ENCODE assay signal across 8 mouse cellular contexts in the genomic region with DNA sequence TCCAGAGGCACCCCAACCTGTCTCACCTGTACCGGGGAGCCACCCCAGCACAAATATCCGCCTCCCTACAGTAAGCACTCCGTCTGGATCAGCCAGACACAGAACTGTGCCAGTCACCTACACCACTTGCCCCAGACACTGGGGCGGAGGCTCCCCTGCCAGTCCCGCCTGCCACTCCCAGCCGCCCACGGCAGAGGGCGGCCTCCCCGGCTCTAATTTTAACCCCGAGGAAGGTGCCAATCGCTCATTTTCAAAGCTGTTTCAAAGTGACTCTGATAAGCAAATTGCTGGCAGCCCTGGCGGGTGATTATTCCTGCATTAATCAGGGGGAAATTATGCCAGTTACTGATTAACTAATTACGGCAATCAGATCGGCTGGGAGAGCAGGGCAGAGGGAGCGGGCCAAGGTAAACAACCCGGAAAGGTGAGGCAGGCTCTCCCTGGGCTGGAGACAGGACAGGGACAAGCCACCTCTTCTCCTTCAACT. TPM values are rescaled to one million over a fixed set of nuclear protein-coding genes. Genes with fewer than 3 reads are reported as not detected.
DNase-seq lines count a peak whose midpoint lies in the region; ATAC-seq lines count a peak whose summit lies in the region.

No protein-coding gene starts in this region.

- no peaks in the 10 kb centered on the region for H3K36me3 ChIP-seq in embryonic facial prominence, embryonic 15.5 days
- no peaks in the 10 kb centered on the region for H3K36me3 ChIP-seq in embryonic facial prominence, embryonic 10.5 days (replicated peaks)
- H3K36me3 ChIP-seq in heart, embryonic 14.5 days (ENCODE audit: control insufficient read depth, insufficient read depth, low read length), result no peaks in the 10 kb centered on the region
- H3K36me3 ChIP-seq in lung, embryonic 15.5 days, result no peaks in the 10 kb centered on the region

- no peak for DNase-seq in embryonic facial prominence, embryonic 10.5 days (ENCODE audit: low spot score)
- peak; percentile 28 for DNase-seq in CD4-positive helper T cell, adult 2 months (ENCODE audit: low read depth, low spot score)
- peak; percentile 19 for DNase-seq in cerebellum, adult 9-10 months
- peak; percentile 78 for DNase-seq in kidney, postnatal 14 days
- DNase-seq in urinary bladder, postnatal 25 days (ENCODE audit: low spot score), result peak; percentile 32

- no peak overlapping the region for H3K9ac ChIP-seq in embryonic facial prominence, embryonic 15.5 days
- H3K9ac ChIP-seq in heart, embryonic 14.5 days (ENCODE audit: low read length), result no peak overlapping the region; the same call in 1 of the 2 replicates
- H3K9ac ChIP-seq in lung, embryonic 15.5 days, result no peak overlapping the region

- H3K4me1 ChIP-seq in embryonic facial prominence, embryonic 15.5 days, result no peaks in the 10 kb centered on the region
- H3K4me1 ChIP-seq in embryonic facial prominence, embryonic 10.5 days, result peaks cover 8% of the 10 kb centered on the region; the same call in 1 of the 2 replicates
- H3K4me1 ChIP-seq in heart, embryonic 14.5 days (ENCODE audit: control insufficient read depth in 2 of 2, insufficient read depth in 2 of 2, low read length in 2 of 2), result peaks cover 8 to 13% of the 10 kb centered on the region in 2 experiments
- H3K4me1 ChIP-seq in lung, embryonic 15.5 days, result 0 out of 2 replicates have a peak, but pooled peaks cover 5% of the 10 kb centered on the region

- H3K4me2 ChIP-seq in embryonic facial prominence, embryonic 15.5 days (replicated peaks), result no peak overlapping the region
- H3K4me2 ChIP-seq in heart, embryonic 14.5 days (ENCODE audit: low read length), result peak overlapping the region; percentile 39
- peak overlapping the region; percentile 27 for H3K4me2 ChIP-seq in lung, embryonic 15.5 days

- H3K9me3 ChIP-seq in embryonic facial prominence, embryonic 15.5 days (replicated peaks), result no peaks in the 10 kb centered on the region
- no peaks in the 10 kb centered on the region for H3K9me3 ChIP-seq in embryonic facial prominence, embryonic 10.5 days
- no peaks in the 10 kb centered on the region for H3K9me3 ChIP-seq in heart, embryonic 14.5 days (ENCODE audit: control insufficient read depth, low read length)
- no peaks in the 10 kb centered on the region for H3K9me3 ChIP-seq in lung, embryonic 15.5 days

- no peak overlapping the region for H3K4me3 ChIP-seq in embryonic facial prominence, embryonic 15.5 days (replicated peaks)
- H3K4me3 ChIP-seq in embryonic facial prominence, embryonic 10.5 days, result no peak overlapping the region
- H3K4me3 ChIP-seq in heart, embryonic 14.5 days (ENCODE audit: control insufficient read depth in 1 of 2, insufficient read depth in 1 of 2, low read depth in 1 of 2, low read length in 2 of 2), result no peak overlapping the region
- no peak overlapping the region for H3K4me3 ChIP-seq in lung, embryonic 15.5 days

- no peak overlapping the region for H3K27ac ChIP-seq in embryonic facial prominence, embryonic 15.5 days (replicated peaks)
- no peak overlapping the region for H3K27ac ChIP-seq in embryonic facial prominence, embryonic 10.5 days (replicated peaks)
- H3K27ac ChIP-seq in heart, embryonic 14.5 days (replicated peaks in 1 of 2; ENCODE audit: control insufficient read depth in 1 of 2, insufficient read depth in 1 of 2, low read depth in 2 of 2, low read length in 2 of 2), result no peak overlapping the region
- no peak overlapping the region for H3K27ac ChIP-seq in lung, embryonic 15.5 days

- H3K27me3 ChIP-seq in embryonic facial prominence, embryonic 15.5 days, result no peaks in the 10 kb centered on the region
- peaks cover 20% of the 10 kb centered on the region for H3K27me3 ChIP-seq in embryonic facial prominence, embryonic 10.5 days (replicated peaks; ENCODE audit: low read depth, poor library complexity, severe bottlenecking)
- no peaks in the 10 kb centered on the region for H3K27me3 ChIP-seq in heart, embryonic 14.5 days (ENCODE audit: control insufficient read depth, insufficient read depth, low read length)
- H3K27me3 ChIP-seq in lung, embryonic 15.5 days, result peaks cover 10% of the 10 kb centered on the region; the same call in 1 of the 2 replicates

- peak; percentile 46; the same call in 1 of the 2 replicates for ATAC-seq in embryonic facial prominence, embryonic 15.5 days (ENCODE audit: insufficient number of reproducible peaks, low FRiP score, low TSS enrichment, low read depth)
- peak; percentile 32; the same call in 1 of the 2 replicates for ATAC-seq in heart, embryonic 14.5 days (ENCODE audit: insufficient number of reproducible peaks, insufficient read depth, low FRiP score, low read depth)
- ATAC-seq in lung, embryonic 15.5 days (ENCODE audit: borderline replicate concordance, extremely low read depth, low FRiP score, low TSS enrichment), result no peak

- WGBS in embryonic facial prominence, embryonic 15.5 days, result 39% methylated on average over 16 of the region's 16 CpGs
- 53% methylated on average over 16 of the region's 16 CpGs for WGBS in embryonic facial prominence, embryonic 10.5 days
- 14% methylated on average over 16 of the region's 16 CpGs for WGBS in heart, embryonic 14.5 days
- WGBS in lung, embryonic 15.5 days, result 22% methylated on average over 16 of the region's 16 CpGs

RNA-seq across cellular contexts. Expression of a gene that starts 41.1 kb away (rescaled TPM):
- 3.8 and 5.4 TPM in 2 replicates for polyA plus RNA-seq in embryonic facial prominence, embryonic 15.5 days (2015; fragmentation: Nextera tagmentation; extraction: Ambion mirVana)
- polyA plus RNA-seq in embryonic facial prominence, embryonic 10.5 days (2016; fragmentation: Nextera tagmentation; extraction: Ambion mirVana), result 1.2 and 1.7 TPM in 2 replicates
- 6.3 and 6.6 TPM in 2 replicates for polyA plus RNA-seq in heart, embryonic 14.5 days (2014; fragmentation: Nextera tagmentation; extraction: Ambion mirVana)
- polyA plus RNA-seq in lung, embryonic 15.5 days (2015; fragmentation: Nextera tagmentation; extraction: Ambion mirVana), result 4.1 and 4.2 TPM in 2 replicates
